Mouse (Mus musculus): ENCODE measurements around the gene Olfr1444.

- TF ChIP-seq POLR2A (IDR thresholded peaks at IDR 0.05; ENCODE audit: borderline replicate concordance, control insufficient read depth, low read depth, low read length) (no peak), CTCF (IDR thresholded peaks at IDR 0.05; ENCODE audit: control insufficient read depth, insufficient read depth, low read length) (no peak)
These were observed 26.2 kb upstream of the Olfr1444 start for GRCm38 (mm10) chr19:12830823-12831430.

Data from bone marrow, adult 2 months (tissue).